Mouse (Mus musculus) kidney, adult 2 months (tissue): ENCODE measurements at regions not wholly inside any gene's neighbourhood (a gene's known extent, or its start where the extent isn't known, plus 50 kb on each side); places are given as distances from the start of the nearest gene placed in this dataset.

ENCODE experiments used
- CTCF ChIP-seq: fragments of 200-500 bp; conservative IDR thresholded peaks from 2 replicates; pipeline ENCODE4 v1.5.1; 2011; ENCODE audit warnings: low read depth, mild to moderate bottlenecking, control low read depth, low read length, moderate library complexity, mixed read lengths; ENCODE audit not compliant: insufficient read depth, insufficient read length
- POLR2A ChIP-seq: fragments of 200-500 bp; IDR thresholded peaks from one replicate; pipeline ENCODE4 v1.6.1; 2011; ENCODE audit warnings: low read depth, low read length, control low read depth

DNA sequence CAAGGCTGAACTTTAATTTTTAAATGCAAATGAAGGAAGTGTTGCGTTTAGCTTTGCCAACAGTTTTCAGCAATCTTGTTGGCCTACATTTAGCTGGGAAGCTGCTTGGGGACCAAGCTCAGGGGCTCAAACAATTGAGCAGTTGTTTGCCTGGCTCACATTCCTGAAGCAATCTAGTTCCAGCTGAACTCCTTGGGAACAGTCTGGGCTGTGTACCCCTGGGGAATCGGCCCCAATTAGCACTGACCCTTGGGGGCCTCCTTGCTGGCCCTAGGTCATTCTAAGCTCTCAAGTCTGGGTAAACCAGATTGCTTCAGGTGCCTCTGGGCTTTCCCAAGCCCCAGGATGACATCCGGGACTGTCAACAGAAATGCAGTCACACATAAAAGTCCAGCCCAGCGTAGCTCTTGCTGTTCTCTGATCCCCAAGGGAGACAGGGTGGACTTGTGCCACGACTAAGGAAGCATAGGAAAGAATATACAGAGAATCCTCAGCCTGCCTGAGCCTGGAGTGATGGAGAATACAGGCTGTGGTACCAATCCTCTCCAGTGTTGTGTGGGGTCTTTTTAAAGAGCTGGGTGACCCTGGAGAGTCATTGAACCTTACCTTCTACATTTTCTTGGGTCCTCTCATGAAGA lies 440.4 kb downstream of the Sox2 start:
- TF ChIP-seq POLR2A (no peak), CTCF (no peak)
